Mouse (Mus musculus): ENCODE measurements at regions not wholly inside any gene's neighbourhood (a gene's known extent, or its start where the extent isn't known, plus 50 kb on each side); places are given as distances from the start of the nearest gene placed in this dataset.

DNA sequence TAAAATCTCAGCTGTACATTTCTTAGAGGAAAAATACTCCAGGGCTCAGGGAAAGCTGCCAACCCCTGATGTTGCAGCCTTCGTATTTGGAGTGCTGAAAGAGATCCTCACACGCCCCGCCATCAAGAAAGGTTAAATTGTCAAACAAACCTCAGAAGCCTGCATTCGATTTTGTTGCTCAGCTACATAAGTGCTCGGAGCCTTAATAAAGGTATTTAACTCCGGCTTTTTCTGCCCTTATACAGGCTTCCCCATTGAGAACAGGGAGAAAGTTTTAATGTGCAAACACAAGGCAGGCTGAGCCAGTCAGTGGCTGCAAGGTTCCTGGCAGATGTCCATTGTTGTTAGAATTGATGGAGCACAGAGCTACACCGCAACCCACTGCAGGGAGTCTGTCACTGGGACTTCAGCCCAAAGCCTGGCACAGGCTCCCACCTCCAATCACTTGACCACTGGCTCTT is 107.0 kb upstream of the Tmc3 start:
- TF ChIP-seq FOSL1 (IDR thresholded peaks at IDR 0.05; ENCODE audit: insufficient read depth, low read length, poor library complexity, severe bottlenecking) (no peak), CTCF (IDR thresholded peaks at IDR 0.05; ENCODE audit: control insufficient read depth, insufficient read depth, insufficient read length) (no peak), USF1 (IDR thresholded peaks at IDR 0.05; ENCODE audit: low read depth) (no peak), MYOG (IDR thresholded peaks at IDR 0.05; ENCODE audit: control insufficient read depth, extremely low read depth, insufficient read length) (no peak), MYOD1 (IDR thresholded peaks at IDR 0.05; ENCODE audit: control insufficient read depth, insufficient read length, low read depth) (no peak), MAX (IDR thresholded peaks at IDR 0.05) (no peak), CEBPB (IDR thresholded peaks at IDR 0.05; ENCODE audit: low read depth) (no peak)

Data from C2C12 (cell line).